Mouse (Mus musculus): ENCODE measurements around the gene Spryd4. TPM values are rescaled to one million over a fixed set of nuclear protein-coding genes. Genes with fewer than 3 reads are reported as not detected.

The Spryd4 gene
- 16.3 TPM for polyA plus RNA-seq (2014; fragmentation: Illumina TruSeq; extraction: RNeasy Lipid Tissue Mini Kit (QIAGEN cat#74804); ENCODE audit: low read depth, low replicate concordance)

GRCm38 (mm10) chr10:128211390-128212108 is at the start of gene Spryd4:
TSS of gene Spryd4 (minus strand) at chr10:128211807.

GRCm38 (mm10) chr10:128253677-128254255 is 42.2 kb upstream of the Spryd4 start, which contains the start of gene Apon:
TSS of gene Apon (plus strand) at chr10:128254096.

GRCm38 (mm10) chr10:128231697-128232419 is 20.3 kb upstream of the Spryd4 start, which contains the start of gene Timeless:
TSS of gene Timeless (plus strand) at chr10:128232065.

GRCm38 (mm10) chr10:128225538-128225937 is 13.9 kb upstream of the Spryd4 start, which contains the start of gene Mip:
TSS of gene Mip (plus strand) at chr10:128225838.

GRCm38 (mm10) chr10:128194024-128194550 is 17.5 kb downstream of the Spryd4 start, which contains the start of gene Gls2:
TSS of gene Gls2 (plus strand) at chr10:128194457.

GRCm38 (mm10) chr10:128179989-128180388 is 31.6 kb downstream of the Spryd4 start, which contains the start of gene Rbms2:
TSS of gene Rbms2 (minus strand) at chr10:128180297.

Other genes starting within 250 kb of the Spryd4 start
- gene Hsd17b6, start 204.2 kb downstream of the Spryd4 start, polyA plus RNA-seq (2014; fragmentation: Illumina TruSeq; extraction: RNeasy Lipid Tissue Mini Kit (QIAGEN cat#74804); ENCODE audit: low read depth, low replicate concordance), result not detected
- 22.8 TPM for gene Prim1, start 196.6 kb downstream of the Spryd4 start, polyA plus RNA-seq (2014; fragmentation: Illumina TruSeq; extraction: RNeasy Lipid Tissue Mini Kit (QIAGEN cat#74804); ENCODE audit: low read depth, low replicate concordance)
- 1,133 TPM for gene Naca, start 176.2 kb downstream of the Spryd4 start, polyA plus RNA-seq (2014; fragmentation: Illumina TruSeq; extraction: RNeasy Lipid Tissue Mini Kit (QIAGEN cat#74804); ENCODE audit: low read depth, low replicate concordance)
- 395 TPM for gene Ptges3, start 152.9 kb downstream of the Spryd4 start, polyA plus RNA-seq (2014; fragmentation: Illumina TruSeq; extraction: RNeasy Lipid Tissue Mini Kit (QIAGEN cat#74804); ENCODE audit: low read depth, low replicate concordance)
- gene Atp5b, start 128.5 kb downstream of the Spryd4 start, polyA plus RNA-seq (2014; fragmentation: Illumina TruSeq; extraction: RNeasy Lipid Tissue Mini Kit (QIAGEN cat#74804); ENCODE audit: low read depth, low replicate concordance), result 1,708 TPM
- gene Baz2a, start 120.2 kb downstream of the Spryd4 start, polyA plus RNA-seq (2014; fragmentation: Illumina TruSeq; extraction: RNeasy Lipid Tissue Mini Kit (QIAGEN cat#74804); ENCODE audit: low read depth, low replicate concordance), result 9.3 TPM
- 12.4 TPM for gene Rbms2, start 31.5 kb downstream of the Spryd4 start, polyA plus RNA-seq (2014; fragmentation: Illumina TruSeq; extraction: RNeasy Lipid Tissue Mini Kit (QIAGEN cat#74804); ENCODE audit: low read depth, low replicate concordance)
- gene Gls2, start 17.4 kb downstream of the Spryd4 start, polyA plus RNA-seq (2014; fragmentation: Illumina TruSeq; extraction: RNeasy Lipid Tissue Mini Kit (QIAGEN cat#74804); ENCODE audit: low read depth, low replicate concordance), result not detected
- not detected for gene Mip, start 14.0 kb upstream of the Spryd4 start, polyA plus RNA-seq (2014; fragmentation: Illumina TruSeq; extraction: RNeasy Lipid Tissue Mini Kit (QIAGEN cat#74804); ENCODE audit: low read depth, low replicate concordance)
- gene Timeless, start 20.3 kb upstream of the Spryd4 start, polyA plus RNA-seq (2014; fragmentation: Illumina TruSeq; extraction: RNeasy Lipid Tissue Mini Kit (QIAGEN cat#74804); ENCODE audit: low read depth, low replicate concordance), result 2.3 TPM
- not detected for gene Apon, start 42.3 kb upstream of the Spryd4 start, polyA plus RNA-seq (2014; fragmentation: Illumina TruSeq; extraction: RNeasy Lipid Tissue Mini Kit (QIAGEN cat#74804); ENCODE audit: low read depth, low replicate concordance)
- gene Apof, start 56.9 kb upstream of the Spryd4 start, polyA plus RNA-seq (2014; fragmentation: Illumina TruSeq; extraction: RNeasy Lipid Tissue Mini Kit (QIAGEN cat#74804); ENCODE audit: low read depth, low replicate concordance), result not detected
- 3.6 TPM for gene Stat2, start 58.8 kb upstream of the Spryd4 start, polyA plus RNA-seq (2014; fragmentation: Illumina TruSeq; extraction: RNeasy Lipid Tissue Mini Kit (QIAGEN cat#74804); ENCODE audit: low read depth, low replicate concordance)
- not detected for gene Il23a, start 86.9 kb upstream of the Spryd4 start, polyA plus RNA-seq (2014; fragmentation: Illumina TruSeq; extraction: RNeasy Lipid Tissue Mini Kit (QIAGEN cat#74804); ENCODE audit: low read depth, low replicate concordance)
- 4.8 TPM for gene Pan2, start 91.5 kb upstream of the Spryd4 start, polyA plus RNA-seq (2014; fragmentation: Illumina TruSeq; extraction: RNeasy Lipid Tissue Mini Kit (QIAGEN cat#74804); ENCODE audit: low read depth, low replicate concordance)
- gene Cnpy2, start 110.7 kb upstream of the Spryd4 start, polyA plus RNA-seq (2014; fragmentation: Illumina TruSeq; extraction: RNeasy Lipid Tissue Mini Kit (QIAGEN cat#74804); ENCODE audit: low read depth, low replicate concordance), result 69.0 TPM
- gene Cs, start 125.9 kb upstream of the Spryd4 start, polyA plus RNA-seq (2014; fragmentation: Illumina TruSeq; extraction: RNeasy Lipid Tissue Mini Kit (QIAGEN cat#74804); ENCODE audit: low read depth, low replicate concordance), result 106 TPM
- gene Coq10a, start 157.2 kb upstream of the Spryd4 start, polyA plus RNA-seq (2014; fragmentation: Illumina TruSeq; extraction: RNeasy Lipid Tissue Mini Kit (QIAGEN cat#74804); ENCODE audit: low read depth, low replicate concordance), result 8.7 TPM
- gene Ankrd52, start 165.3 kb upstream of the Spryd4 start, polyA plus RNA-seq (2014; fragmentation: Illumina TruSeq; extraction: RNeasy Lipid Tissue Mini Kit (QIAGEN cat#74804); ENCODE audit: low read depth, low replicate concordance), result 4.6 TPM
- gene Slc39a5, start 189.4 kb upstream of the Spryd4 start, polyA plus RNA-seq (2014; fragmentation: Illumina TruSeq; extraction: RNeasy Lipid Tissue Mini Kit (QIAGEN cat#74804); ENCODE audit: low read depth, low replicate concordance), result 0.53 TPM
- gene Nabp2, start 199.7 kb upstream of the Spryd4 start, polyA plus RNA-seq (2014; fragmentation: Illumina TruSeq; extraction: RNeasy Lipid Tissue Mini Kit (QIAGEN cat#74804); ENCODE audit: low read depth, low replicate concordance), result 18.4 TPM
- 4.9 TPM for gene Rnf41, start 199.8 kb upstream of the Spryd4 start, polyA plus RNA-seq (2014; fragmentation: Illumina TruSeq; extraction: RNeasy Lipid Tissue Mini Kit (QIAGEN cat#74804); ENCODE audit: low read depth, low replicate concordance)
- 47.7 TPM for gene Smarcc2, start 247.4 kb upstream of the Spryd4 start, polyA plus RNA-seq (2014; fragmentation: Illumina TruSeq; extraction: RNeasy Lipid Tissue Mini Kit (QIAGEN cat#74804); ENCODE audit: low read depth, low replicate concordance)